Mouse (Mus musculus): ENCODE data around the gene Catsper1.

Gene Catsper1

GRCm38 (mm10) chr19:5353609-5354008, 18.1 kb downstream of the Catsper1 start:
- DNase-seq (ENCODE audit: low spot score), result no peak

DNA sequence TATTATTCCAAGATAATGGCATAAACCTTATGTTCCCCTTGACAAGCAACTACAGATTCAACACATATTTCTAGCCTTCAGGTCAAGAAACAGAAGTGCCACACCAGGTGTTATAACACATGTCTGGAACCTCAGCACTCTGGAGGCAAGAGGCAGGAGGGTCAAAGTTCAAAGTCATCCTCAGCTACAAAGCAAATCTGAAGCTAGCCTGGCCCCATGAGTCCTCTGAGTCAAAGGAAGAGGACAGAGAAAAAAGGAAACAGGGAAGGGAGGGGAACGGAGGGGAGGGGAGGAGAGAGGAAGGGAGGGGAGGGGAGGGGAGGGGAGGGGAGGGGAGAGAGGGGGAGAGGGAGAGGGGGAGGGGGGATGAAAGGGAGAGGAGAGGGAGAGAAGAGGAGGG, 20.5 kb downstream of the Catsper1 start:
- DNase-seq (ENCODE audit: low spot score), result no peak

DNA sequence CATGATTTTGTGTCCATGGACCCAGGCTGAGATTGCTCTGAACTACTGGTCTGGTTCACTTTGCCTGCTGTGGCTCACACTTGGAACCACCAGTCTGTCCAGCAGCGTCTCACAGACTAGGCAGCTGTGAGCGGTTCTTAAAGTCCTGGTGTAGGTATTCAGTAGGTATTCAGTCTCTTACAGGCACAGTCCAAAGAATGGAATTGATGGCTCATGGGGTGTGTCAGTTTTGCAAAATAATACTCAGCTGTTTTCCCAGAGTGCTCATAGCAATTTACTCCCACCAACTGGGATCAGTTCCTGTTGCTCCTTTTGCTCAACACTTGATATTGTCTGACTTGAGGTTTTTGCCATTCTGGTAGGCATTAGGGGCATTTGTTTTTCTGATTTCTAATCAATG, 26.6 kb downstream of the Catsper1 start:
- no peak for DNase-seq (ENCODE audit: low spot score)

- no peak for DNase-seq (ENCODE audit: low spot score)
Measured at GRCm38 (mm10) chr19:5364124-5364523, 28.6 kb downstream of the Catsper1 start.

GRCm38 (mm10) chr19:5365751-5366150, 30.2 kb downstream of the Catsper1 start:
- DNase-seq (ENCODE audit: low spot score), result no peak

DNA sequence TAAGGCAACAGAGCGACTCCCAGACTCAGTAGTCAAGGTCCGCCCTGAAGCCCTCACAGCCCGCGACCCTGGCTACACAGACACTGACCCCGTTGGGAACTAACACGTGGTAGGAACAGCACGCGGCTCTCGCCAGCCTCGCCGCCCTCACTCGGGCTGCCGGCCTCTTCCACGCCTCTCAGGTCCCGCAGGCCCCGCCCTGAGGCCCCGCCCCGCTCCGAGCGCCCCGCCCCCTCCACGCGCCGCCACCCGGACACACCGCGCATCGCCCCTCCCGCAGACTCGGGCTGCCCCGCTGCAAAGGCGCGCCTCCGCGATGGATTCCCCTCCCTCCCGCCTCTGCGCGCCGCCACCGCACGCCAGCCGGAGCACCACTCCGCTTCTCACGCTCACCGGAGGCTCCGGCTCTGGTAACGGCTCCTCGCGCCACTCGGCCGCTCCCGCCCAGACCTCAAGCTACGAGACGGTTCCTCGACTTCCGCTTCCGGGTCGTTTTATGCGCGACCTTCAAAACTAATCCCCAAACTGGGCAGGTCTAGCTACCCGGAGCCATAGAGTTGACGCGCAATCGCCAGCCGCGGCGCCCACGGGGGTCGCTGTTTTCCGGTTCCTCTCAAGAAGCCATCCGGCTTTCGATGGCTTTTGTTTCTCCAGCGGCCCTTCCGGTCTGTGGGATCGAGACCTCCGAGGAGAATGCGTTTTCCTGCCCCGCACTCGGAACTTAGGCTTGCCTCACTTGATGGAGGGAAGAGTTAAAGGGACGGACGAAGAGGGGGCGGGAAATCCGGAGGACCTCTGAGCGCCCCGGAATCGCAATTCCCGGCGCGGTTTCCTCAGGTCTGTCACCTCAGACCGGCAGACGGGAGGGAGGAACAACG, 30.9 kb downstream of the Catsper1 start, which contains the start of gene Eif1ad:
TSS of gene Eif1ad (plus strand) at position 567 of the 878 bp plus-strand sequence.
- peak; percentile 97 for DNase-seq (ENCODE audit: low spot score)

DNA sequence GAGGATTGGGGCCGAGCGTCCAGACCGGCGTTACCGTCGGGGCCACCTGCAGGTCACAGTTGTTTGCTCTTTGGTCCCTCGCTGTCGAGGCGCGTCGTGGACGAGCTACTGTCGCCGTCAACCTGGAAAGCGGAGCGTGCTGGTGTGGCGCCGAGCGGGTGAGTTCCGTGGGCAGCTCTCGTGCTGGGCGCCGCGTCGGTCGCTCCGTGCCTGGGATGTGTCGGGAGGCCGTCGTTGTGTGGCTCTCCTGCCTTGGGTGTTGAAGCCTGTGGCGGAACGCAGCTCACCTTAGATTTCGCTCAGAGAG, 31.5 kb downstream of the Catsper1 start, which contains the start of gene Banf1:
TSS of gene Banf1 (minus strand) at position 116 of the 307 bp plus-strand sequence.
- no peak for DNase-seq (ENCODE audit: low spot score)

DNA sequence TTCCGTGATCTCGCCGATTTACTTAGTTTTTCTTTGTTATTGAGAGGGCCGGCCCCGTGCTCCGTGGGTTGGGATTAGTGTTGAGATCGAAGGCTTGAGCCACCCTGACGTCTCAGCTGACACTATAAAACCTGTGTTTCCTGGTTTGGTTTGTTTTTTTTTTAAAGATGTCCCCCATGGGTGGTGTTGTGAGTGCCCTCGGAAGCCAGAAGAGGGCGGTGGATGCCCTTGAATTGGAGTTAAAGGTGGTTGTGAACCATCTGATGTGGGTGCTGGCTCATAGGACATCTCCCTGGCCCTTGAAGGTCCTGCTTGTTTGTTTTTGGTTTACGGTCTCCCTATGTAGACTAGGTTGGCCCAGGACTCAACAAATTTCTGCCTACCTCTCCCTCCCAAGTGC, 31.9 kb downstream of the Catsper1 start:
- no peak for DNase-seq (ENCODE audit: low spot score)

- peak; percentile 41 for DNase-seq (ENCODE audit: low spot score)
Measured at GRCm38 (mm10) chr19:5370932-5371331, 35.4 kb downstream of the Catsper1 start.

DNA sequence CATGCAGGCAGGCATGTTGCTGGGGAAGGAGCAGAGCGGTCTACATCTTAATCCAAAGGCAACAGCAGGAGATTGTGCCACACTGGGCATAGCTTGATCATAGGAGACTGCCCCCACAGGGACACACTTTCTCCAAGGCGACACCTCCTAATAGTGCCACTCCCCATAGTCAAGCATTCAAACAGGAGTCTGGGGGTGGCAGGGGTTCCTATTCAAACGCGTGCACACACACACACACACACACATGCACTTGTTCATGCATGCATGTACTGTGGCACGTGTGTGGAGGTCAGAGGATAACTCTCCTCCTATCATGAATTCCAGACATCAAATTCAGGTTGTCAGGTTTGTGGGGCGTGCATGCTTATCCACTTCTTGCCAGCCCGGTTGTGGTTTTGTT, 37.2 kb downstream of the Catsper1 start:
- DNase-seq (ENCODE audit: low spot score), result no peak

- no peak for DNase-seq (ENCODE audit: low spot score)
Measured at GRCm38 (mm10) chr19:5374177-5374576, 38.6 kb downstream of the Catsper1 start.

GRCm38 (mm10) chr19:5374748-5375147, 39.2 kb downstream of the Catsper1 start:
- no peak for DNase-seq (ENCODE audit: low spot score)

DNA sequence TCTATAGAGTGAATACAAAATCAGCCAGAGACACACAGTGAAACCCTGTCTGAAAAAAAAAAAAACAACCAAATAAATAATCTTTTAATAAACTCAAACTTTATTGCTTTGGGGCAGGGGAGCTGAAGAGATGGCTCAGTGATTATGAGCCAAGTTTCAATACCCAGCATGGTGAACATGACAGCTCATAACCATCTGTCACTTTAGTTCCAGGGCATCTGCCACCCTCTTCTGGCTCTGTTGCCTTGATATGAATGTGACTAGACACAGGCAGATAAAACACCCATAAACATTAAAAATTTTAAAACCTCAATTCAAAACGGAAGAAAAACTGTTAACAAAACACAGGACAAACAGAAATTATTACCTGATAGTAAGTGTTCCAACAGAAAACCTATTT, 41.9 kb downstream of the Catsper1 start:
- no peak for DNase-seq (ENCODE audit: low spot score)

GRCm38 (mm10) chr19:5383326-5383725, 47.8 kb downstream of the Catsper1 start:
- DNase-seq (ENCODE audit: low spot score), result no peak

DNA sequence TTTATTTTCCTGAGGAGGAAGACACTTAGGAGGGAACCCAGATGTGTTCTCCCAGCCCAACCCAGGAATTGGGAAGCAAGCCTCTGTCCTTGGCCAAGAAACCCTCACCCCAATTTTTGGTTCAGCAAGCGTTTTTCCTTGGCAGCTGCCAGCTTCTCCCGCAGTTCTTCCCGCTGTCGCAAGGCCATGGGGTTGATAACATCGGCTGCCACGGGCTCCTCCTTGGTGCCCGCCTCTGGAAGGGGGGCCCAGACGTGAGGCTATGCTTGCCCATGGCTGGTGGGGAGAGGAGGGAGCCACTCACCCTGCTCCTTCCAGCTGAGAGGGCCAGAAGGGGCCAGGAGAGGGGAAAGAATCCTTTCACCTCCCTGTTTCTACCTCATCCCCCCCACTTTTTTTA, 49.2 kb downstream of the Catsper1 start:
- no peak for DNase-seq (ENCODE audit: low spot score)

DNA sequence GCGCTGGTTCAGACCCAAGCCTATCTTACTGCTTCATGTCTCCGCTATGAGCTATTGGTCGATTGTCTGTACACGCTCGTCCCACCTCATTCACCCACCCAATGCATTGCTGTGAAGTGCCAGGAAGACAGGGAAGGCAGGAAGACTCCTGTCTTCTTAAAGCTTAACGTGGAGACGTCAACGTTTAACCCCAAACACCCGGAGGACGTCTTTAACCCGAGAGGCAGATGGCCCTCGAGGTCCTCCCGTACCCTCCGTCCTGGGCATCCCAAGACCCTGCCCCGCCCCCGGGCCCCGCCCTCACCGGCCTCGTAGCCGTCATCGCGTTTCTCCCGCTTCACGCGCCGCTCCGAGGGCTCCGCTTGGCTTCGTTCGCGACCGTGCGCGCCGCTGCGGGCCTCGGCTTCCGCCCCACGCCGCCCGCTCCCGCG, 52.5 kb downstream of the Catsper1 start:
- peak; percentile 33 for DNase-seq (ENCODE audit: low spot score)

GRCm38 (mm10) chr19:5388588-5389242, 53.2 kb downstream of the Catsper1 start, which contains the start of gene Sart1:
Sart1 (minus strand) TSS chr19:5388703.
- peak; percentile 98 for DNase-seq (ENCODE audit: low spot score)

DNA sequence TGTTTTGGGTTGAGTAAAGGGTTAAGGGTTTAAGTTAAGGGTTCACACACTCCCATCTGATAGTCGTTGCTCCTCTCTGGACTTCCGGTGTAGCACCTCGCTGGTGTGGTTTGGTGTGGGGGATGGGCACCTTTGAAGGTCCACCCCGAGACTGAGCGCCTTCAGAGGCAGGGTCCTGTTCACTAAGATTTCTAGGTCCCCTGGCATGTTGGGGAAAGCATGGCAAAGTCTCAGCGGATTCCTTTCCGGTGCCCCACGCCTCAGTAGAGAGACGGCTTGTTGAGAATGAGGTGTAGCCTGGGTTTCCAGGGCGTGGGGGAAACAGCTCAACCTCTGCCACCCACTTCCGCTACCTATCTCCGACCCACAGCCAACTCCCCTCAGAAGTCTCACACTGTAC, 54.1 kb downstream of the Catsper1 start:
- DNase-seq (ENCODE audit: low spot score), result no peak

DNA sequence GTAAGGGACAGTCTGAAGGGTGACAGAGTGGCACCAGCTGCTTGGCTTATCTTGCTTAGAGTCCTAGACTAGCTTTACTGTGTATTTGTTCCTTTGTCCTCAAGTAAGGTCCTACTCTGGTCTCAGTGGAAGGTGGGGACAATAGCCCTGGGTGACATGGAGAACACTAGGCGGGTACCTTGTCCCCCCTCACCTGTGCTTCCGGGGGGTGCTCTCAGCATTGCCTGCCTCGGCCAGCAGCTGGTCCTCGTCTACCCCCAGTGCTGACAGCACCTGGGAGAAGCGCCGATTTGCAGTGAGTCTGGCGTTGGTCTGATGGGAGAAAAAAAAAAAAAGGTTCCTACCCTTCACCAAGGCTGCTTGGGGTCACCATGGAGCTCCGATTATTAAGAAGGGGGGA, 54.9 kb downstream of the Catsper1 start:
- no peak for DNase-seq (ENCODE audit: low spot score)

DNA sequence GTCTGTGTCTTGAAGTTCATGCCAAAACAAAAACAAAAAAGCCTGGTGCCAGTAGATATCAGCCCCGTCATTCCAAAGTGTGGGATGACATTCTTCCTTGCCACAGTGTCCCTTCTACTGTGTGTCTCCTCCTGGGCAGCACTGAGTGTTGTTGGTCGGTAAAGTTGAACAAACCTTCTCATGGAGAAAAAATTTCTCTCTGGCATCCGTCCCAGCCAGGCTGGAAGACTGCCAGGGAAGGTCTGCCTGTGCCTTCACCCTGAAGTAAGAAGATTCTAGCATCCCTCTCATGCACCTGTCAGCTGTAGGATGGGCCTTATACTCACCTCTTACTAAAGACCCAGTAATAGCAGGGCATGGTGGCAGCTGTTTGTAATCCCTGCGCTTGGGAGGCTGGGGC, 57.4 kb downstream of the Catsper1 start:
- DNase-seq (ENCODE audit: low spot score), result no peak
